Mouse (Mus musculus) gonadal fat pad, adult 2 months (tissue): ENCODE measurements at regions not wholly inside any gene's neighbourhood (a gene's known extent, or its start where the extent isn't known, plus 50 kb on each side); places are given as distances from the start of the nearest gene placed in this dataset.
"Not testable (repeated sequence)": the region's sequence is repeated elsewhere in the genome, so short reads cannot be mapped to it uniquely, and the experiment has no call there.

Experiments
- DNase-seq: peaks from one replicate; pipeline ENCODE4 v3.0.0-alpha.2; 2012; ENCODE audit warnings: low read depth

- not testable (repeated sequence) for DNase-seq
These were observed 131.7 kb downstream of the Nuak1 start for GRCm38 (mm10) chr10:84308746-84309145.

DNA sequence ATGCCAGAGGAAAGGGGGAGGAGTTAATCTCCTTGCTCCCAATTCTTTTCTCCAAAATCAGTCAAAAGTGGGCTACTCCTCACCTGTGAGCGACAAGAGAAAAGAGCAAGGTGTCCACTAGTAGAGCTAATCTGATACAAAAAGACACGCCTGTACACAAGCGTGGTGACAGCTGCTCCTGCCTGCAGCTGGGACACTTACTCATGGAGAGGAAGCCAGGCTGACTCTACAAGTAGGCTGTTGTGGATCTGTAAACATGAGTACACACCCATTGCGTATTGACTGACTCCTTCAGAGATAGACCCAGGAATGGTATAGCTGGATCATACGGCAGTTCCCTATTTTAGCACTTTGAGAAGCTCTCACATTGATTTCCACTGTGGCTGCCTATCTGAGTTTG, 129.7 kb downstream of the Nuak1 start:
- DNase-seq: no peak

- no peak for DNase-seq
These were observed 127.7 kb downstream of the Nuak1 start for GRCm38 (mm10) chr10:84312656-84313055.

- DNase-seq: no peak
These were observed 123.5 kb downstream of the Nuak1 start for GRCm38 (mm10) chr10:84316857-84317256.

GRCm38 (mm10) chr10:84317960-84318359, 122.4 kb downstream of the Nuak1 start:
- no peak for DNase-seq
